Mouse (Mus musculus) embryo, embryonic 10 days (tissue): ENCODE results near the gene Utp20.

Experiments used
- DNase-seq: peaks from one replicate; pipeline ENCODE4 v3.0.0-alpha.2; 2015; ENCODE audit warnings: low spot score

Gene Utp20

GRCm38 (mm10) chr10:88715621-88716020, 111.0 kb downstream of the Utp20 start:
- no peak for DNase-seq

- no peak for DNase-seq
Observed at GRCm38 (mm10) chr10:88714744-88715143, 111.9 kb downstream of the Utp20 start.

DNA sequence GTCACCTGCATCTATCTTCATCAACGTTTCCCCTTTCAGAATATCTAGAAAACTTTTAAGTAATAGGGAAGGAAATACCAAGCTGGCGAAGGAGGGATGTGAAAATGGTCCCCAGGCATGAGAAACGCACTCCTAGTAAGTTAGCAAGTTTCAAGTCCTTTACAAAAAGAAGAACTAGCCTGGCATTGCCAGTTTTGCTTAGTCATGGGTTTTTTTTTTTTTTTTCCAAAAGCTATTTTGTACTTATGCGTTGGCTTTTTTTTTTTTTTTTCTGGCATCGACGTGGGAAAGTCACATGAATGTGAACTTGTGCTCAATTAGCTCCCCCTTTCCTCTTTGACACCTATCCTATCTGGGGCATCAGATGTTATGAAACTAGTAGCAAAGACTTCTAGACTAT, 114.2 kb downstream of the Utp20 start:
- no peak for DNase-seq

DNA sequence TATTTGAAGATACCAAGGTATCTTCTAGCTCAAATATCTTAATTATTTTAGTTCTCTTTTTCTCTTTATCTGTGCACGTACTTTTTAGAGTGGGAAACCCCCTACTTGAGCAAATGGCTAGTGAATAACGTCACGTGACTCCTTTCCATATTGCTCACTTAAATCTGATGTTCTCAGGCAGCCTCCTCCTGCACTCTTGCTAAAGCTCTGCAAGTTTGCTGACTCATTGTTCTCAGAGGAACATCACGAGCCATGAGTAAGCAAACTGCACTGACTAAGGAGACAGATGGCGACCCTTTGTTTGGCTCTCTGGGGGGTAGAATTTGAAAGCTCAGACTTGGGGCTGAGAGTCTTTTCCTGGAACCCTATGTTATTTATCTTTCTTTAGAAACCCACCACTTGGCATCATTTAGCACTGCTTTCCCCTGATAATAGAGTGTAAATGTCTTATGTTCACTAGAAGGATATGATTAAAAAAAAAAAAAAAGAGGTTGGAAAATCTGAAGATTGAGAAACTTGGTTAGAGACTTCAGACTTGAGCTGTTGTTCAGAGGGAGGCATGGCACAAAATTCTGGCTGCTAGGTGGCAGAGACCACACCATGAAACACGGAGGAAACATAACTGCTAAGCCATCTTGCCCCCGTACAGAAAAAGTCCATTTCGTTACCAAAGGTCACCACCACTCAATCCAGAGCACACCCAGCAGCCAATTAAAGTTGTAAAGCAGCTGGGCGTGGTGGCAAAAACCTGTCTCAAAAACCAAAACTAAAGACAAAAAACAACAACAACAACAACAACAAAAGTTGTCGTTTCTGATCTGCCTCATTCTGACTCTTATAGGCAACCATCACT, 117.7 kb downstream of the Utp20 start:
- DNase-seq, result peak; percentile 22

- no peak for DNase-seq
Observed at GRCm38 (mm10) chr10:88700938-88701337, 125.7 kb downstream of the Utp20 start.
